Mouse (Mus musculus): ENCODE measurements at regions not wholly inside any gene's neighbourhood (a gene's known extent, or its start where the extent isn't known, plus 50 kb on each side); places are given as distances from the start of the nearest gene placed in this dataset.

DNA sequence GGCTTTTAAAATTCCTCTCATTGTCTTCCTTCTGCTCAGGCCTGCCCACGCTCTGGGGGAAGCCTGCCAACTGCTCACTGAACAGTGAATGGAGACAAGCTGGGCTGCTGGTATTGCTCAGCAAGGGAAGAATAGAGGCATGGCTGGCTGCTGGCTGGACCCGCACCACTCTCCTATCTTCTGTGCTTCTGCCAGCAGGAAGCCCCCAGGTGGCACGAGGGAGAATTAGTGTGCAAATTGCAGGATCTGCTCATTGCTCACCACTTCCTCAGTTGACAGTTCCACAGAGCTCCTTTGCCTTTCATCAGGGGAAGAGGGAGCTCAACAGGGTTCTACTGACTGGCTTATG is 209.9 kb upstream of the Tet2 start:
- no peak for TF ChIP-seq CTCF (IDR thresholded peaks at IDR 0.05; ENCODE audit: low read depth)
- TF ChIP-seq EP300 (IDR thresholded peaks at IDR 0.05; ENCODE audit: low read depth) = no peak

All from liver, postnatal 0 days (tissue).